Mouse (Mus musculus) CH12.LX (cell line): Measurements from ENCODE around the gene Med24.

Experiments
- CTCF ChIP-seq, 2 experiments: IDR thresholded peaks in 1 of 2; conservative IDR thresholded peaks in 1 of 2; 2 replicates each; pipeline ENCODE4 v1.5.1; 2011 to 2012; ENCODE audit warnings: low read depth in 2 of 2, low read length in 2 of 2, improper control_type of control experiment in 1 of 2, inconsistent platforms in 1 of 2, mild to moderate bottlenecking in 1 of 2, moderate library complexity in 1 of 2
- E2F4 ChIP-seq: IDR thresholded peaks from 2 replicates; pipeline ENCODE4 v1.6.1; 2011; ENCODE audit warnings: low read depth, low read length, improper control_type of control experiment; ENCODE audit not compliant: insufficient replicate concordance
- HCFC1 ChIP-seq: IDR thresholded peaks from 2 replicates; pipeline ENCODE4 v1.6.1; 2012; ENCODE audit warnings: low read depth, mild to moderate bottlenecking, inconsistent platforms, low read length, improper control_type of control experiment
- MAFK ChIP-seq: IDR thresholded peaks from 2 replicates; pipeline ENCODE4 v1.6.1; 2011; ENCODE audit warnings: low read length, improper control_type of control experiment; ENCODE audit not compliant: insufficient replicate concordance
- POLR2A ChIP-seq: IDR thresholded peaks from 2 replicates; pipeline ENCODE4 v1.6.1; 2011; ENCODE audit warnings: low read depth, mild to moderate bottlenecking, improper control_type of control experiment, low read length
- SIN3A ChIP-seq: IDR thresholded peaks from 2 replicates; pipeline ENCODE4 v1.6.1; 2012; ENCODE audit warnings: low read length, improper control_type of control experiment, inconsistent platforms
- TBP ChIP-seq: conservative IDR thresholded peaks from 2 replicates; pipeline ENCODE4 v1.6.1; 2011; ENCODE audit warnings: low read depth, low read length, improper control_type of control experiment
- UBTF ChIP-seq: IDR thresholded peaks from 2 replicates; pipeline ENCODE4 v1.6.1; 2012; ENCODE audit warnings: low read depth, mild to moderate bottlenecking, inconsistent platforms, low read length, improper control_type of control experiment, moderate library complexity
- USF1 ChIP-seq: IDR thresholded peaks from 2 replicates; pipeline ENCODE4 v1.6.1; 2014; ENCODE audit warnings: low read depth, mild to moderate bottlenecking, inconsistent platforms, low read length, improper control_type of control experiment
- ZC3H11A ChIP-seq: IDR thresholded peaks from 2 replicates; pipeline ENCODE4 v1.6.1; 2012; ENCODE audit warnings: low read depth, mild to moderate bottlenecking, inconsistent platforms, low read length, improper control_type of control experiment

DNA sequence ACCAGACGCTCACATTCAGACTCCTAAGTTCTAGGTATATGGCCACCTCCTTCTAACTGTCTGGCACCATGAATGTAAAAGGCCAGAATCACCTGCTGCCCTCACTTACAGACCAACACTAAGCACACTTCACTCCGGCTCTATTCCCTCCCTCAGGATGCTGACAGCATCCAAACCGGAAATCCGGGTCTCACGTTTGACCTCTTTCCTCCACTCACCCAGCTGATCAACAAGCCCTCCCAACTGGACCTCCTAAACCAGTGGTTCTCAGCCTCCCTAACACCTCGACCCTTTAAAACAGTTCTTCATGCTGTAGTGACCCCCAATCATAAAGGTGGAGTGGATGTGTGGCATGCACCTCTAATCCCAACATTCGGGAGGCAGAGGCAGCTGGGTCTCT lies 6.1 kb downstream of the Med24 start:
- no peak for TF ChIP-seq POLR2A
- no peak for TF ChIP-seq CTCF (conservative IDR thresholded peaks at IDR 0.05 in 1 of 2, IDR thresholded peaks at IDR 0.05 in 1 of 2; ENCODE audit: low read depth in 2 of 2, low read length in 2 of 2)
- TF ChIP-seq SIN3A, result no peak
- TF ChIP-seq UBTF, result no peak
- TF ChIP-seq HCFC1, result no peak
- no peak for TF ChIP-seq USF1
- TF ChIP-seq ZC3H11A, result no peak
- TF ChIP-seq MAFK, result no peak
- no peak for TF ChIP-seq E2F4
- no peak for TF ChIP-seq TBP
